Mouse (Mus musculus) right cerebral cortex, adult 18-20 months (tissue): ENCODE measurements at regions not wholly inside any gene's neighbourhood (a gene's known extent, or its start where the extent isn't known, plus 50 kb on each side); places are given as distances from the start of the nearest gene placed in this dataset.

Experiments
- DNase-seq: peaks from one replicate; pipeline ENCODE4 v3.0.0; 2022; ENCODE audit warnings: mixed read lengths

DNA sequence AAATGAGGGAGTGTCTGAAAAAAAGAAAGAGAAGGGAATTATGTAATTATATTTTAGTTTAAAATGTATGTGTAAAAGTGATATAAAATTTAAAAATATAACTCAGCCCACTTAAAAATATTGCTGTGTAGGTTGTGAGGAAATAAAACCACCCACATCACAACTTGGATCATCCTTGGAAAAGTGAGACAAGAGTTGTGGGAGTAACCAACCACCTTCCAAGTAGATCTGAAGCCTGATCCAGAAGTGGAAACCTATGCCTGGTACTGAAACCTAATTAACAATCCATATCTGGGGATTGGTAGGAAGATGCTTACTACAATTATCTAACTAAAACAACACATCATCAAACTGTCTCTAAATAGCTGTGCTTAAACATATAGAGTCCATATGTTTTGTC is 743.1 kb downstream of the Stim2 start:
- peak; percentile 7 for DNase-seq

DNA sequence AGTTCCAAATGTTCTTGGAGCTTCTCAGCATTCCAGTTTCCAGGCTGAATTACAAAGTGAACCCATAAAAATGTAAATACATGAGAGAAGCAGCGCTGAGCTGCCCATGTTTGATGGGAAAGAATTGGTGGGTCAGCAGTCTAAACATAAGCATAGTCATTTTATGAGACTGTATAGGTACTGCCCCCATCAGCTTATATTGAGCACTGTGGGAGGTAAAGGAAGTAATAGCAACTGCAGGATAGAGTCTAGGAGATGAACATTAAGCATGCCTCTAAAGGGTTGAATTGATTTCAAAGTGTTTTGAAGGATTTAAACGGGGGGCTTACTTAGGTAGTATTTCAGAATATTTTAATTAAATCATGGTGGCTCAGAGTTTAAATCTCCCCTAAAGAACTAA is 748.7 kb downstream of the Stim2 start:
- no peak for DNase-seq

- no peak for DNase-seq
Observed at GRCm38 (mm10) chr5:54753372-54753771, 755.1 kb downstream of the Stim2 start.

- peak; percentile 3 for DNase-seq
Observed at GRCm38 (mm10) chr5:54759657-54760056, 761.4 kb downstream of the Stim2 start.

DNA sequence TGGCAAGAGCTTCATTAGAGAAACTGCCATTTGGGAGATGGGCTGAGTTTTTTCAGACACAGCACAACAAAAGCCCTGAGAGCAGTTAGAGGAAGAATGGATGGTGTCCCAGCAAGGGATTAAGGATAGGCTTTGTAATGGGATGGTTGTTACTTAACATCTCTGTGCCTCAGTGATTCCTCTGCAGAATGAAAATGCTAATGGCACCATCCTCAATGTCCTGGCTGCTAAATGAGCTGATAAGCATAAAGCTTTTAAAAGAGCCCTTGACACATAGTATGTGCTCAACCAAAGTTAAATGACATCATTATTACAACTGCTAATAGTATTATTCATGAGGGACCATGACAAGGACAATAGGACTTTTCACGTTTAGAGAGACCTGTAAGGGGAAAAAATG is 764.7 kb downstream of the Stim2 start:
- no peak for DNase-seq

DNA sequence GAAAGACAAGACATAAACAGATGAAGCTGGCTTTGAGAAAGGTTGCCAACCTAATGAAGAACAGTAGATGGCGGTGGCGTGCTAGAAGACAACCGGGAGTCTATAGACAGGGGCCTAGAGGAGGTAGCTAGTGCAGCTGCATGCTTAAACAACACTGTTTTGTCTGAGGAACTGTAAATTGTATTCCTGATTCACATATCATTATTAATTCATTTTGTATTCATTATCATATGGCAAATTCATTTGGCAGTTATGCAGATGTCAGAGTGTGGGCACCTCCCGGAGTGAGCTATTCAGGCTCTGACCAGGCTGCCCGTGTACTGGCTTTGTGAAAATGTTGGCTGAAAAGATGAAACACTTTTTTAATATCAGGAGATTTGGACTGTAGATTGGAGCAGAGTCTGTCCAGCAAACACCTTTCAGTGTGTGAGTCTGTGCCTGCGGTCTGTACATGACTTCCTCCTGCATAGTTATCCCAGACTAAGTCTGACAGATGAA is 798.7 kb downstream of the Stim2 start:
- DNase-seq, result peak; percentile 78

- no peak for DNase-seq
Observed at GRCm38 (mm10) chr5:54827076-54827475, 828.8 kb downstream of the Stim2 start.
